Mouse (Mus musculus): Measurements from ENCODE around the gene Hes2. TPM values are rescaled to one million over a fixed set of nuclear protein-coding genes. Genes with fewer than 3 reads are reported as not detected.
A peak's percentile ranks its signal among the peaks of the same experiment; 100 is the strongest.

Gene Hes2
- polyA plus RNA-seq (2015; fragmentation: Nextera tagmentation; extraction: Ambion mirVana), result not detected in 2 replicates

GRCm38 (mm10) chr4:152158585-152159284, at the start of gene Hes2:
Gene Hes2 (plus strand): TSS chr4:152158867.
- WGBS, result 2% methylated on average over 35 of the region's 35 CpGs
- Histone ChIP-seq H3K4me3 (peak within 1 kb of the TSS; percentile 12; the same call in 1 of the 2 replicates), H3K4me1 (peaks cover 17% of the 10 kb centered on the region), H3K36me3 (ENCODE audit: poor library complexity, severe bottlenecking) (no peaks in the 10 kb centered on the region), H3K9ac (no peak within 1 kb of the TSS), H3K9me3 (replicated peaks) (no peaks in the 10 kb centered on the region), H3K27ac (no peak within 1 kb of the TSS), H3K27me3 (peaks cover 83% of the 10 kb centered on the region), H3K4me2 (peak within 1 kb of the TSS; percentile 27)
- no peak for ATAC-seq

- Histone ChIP-seq H3K9me3 (replicated peaks) (no peaks in the 10 kb centered on the region), H3K4me2 (no peak overlapping the region), H3K36me3 (ENCODE audit: poor library complexity, severe bottlenecking) (peaks cover 43% of the 10 kb centered on the region), H3K27me3 (peaks cover 17% of the 10 kb centered on the region), H3K4me1 (peaks cover 18% of the 10 kb centered on the region), H3K9ac (no peak overlapping the region), H3K4me3 (no peak overlapping the region), H3K27ac (no peak overlapping the region)
- WGBS, result 88% methylated on average over 3 of the region's 3 CpGs
- ATAC-seq, result no peak
Measured at GRCm38 (mm10) chr4:152109509-152109908, 49.2 kb upstream of the Hes2 start.

GRCm38 (mm10) chr4:152110689-152111088, 48.0 kb upstream of the Hes2 start:
- Histone ChIP-seq H3K36me3 (ENCODE audit: poor library complexity, severe bottlenecking) (peaks cover 49% of the 10 kb centered on the region), H3K27ac (no peak overlapping the region), H3K27me3 (peaks cover 29% of the 10 kb centered on the region), H3K9ac (no peak overlapping the region), H3K4me2 (no peak overlapping the region), H3K4me1 (peaks cover 20% of the 10 kb centered on the region), H3K4me3 (no peak overlapping the region), H3K9me3 (replicated peaks) (no peaks in the 10 kb centered on the region)
- 85% methylated on average over 4 of the region's 4 CpGs for WGBS
- ATAC-seq, result no peak

- Histone ChIP-seq H3K36me3 (ENCODE audit: poor library complexity, severe bottlenecking) (peaks cover 42% of the 10 kb centered on the region), H3K4me1 (peaks cover 25% of the 10 kb centered on the region), H3K4me2 (no peak overlapping the region), H3K9ac (no peak overlapping the region), H3K9me3 (replicated peaks) (no peaks in the 10 kb centered on the region), H3K27me3 (peaks cover 42% of the 10 kb centered on the region), H3K4me3 (no peak overlapping the region), H3K27ac (no peak overlapping the region)
- no peak for ATAC-seq
- 80% methylated on average over 9 of the region's 9 CpGs for WGBS
Measured at GRCm38 (mm10) chr4:152112329-152112728, 46.3 kb upstream of the Hes2 start.

- Histone ChIP-seq H3K27me3 (peaks cover 56% of the 10 kb centered on the region), H3K4me1 (peaks cover 10% of the 10 kb centered on the region; the same call in 1 of the 2 replicates), H3K9ac (no peak overlapping the region), H3K27ac (no peak overlapping the region), H3K36me3 (ENCODE audit: poor library complexity, severe bottlenecking) (peaks cover 39% of the 10 kb centered on the region), H3K4me2 (no peak overlapping the region), H3K4me3 (no peak overlapping the region), H3K9me3 (replicated peaks) (no peaks in the 10 kb centered on the region)
- no peak for ATAC-seq
- WGBS, result 72% methylated on average over 16 of the region's 16 CpGs
Measured at GRCm38 (mm10) chr4:152114080-152114479, 44.6 kb upstream of the Hes2 start.

- Histone ChIP-seq H3K9ac (no peak within 1 kb of the TSS), H3K4me3 (0 out of 2 replicates have a peak within 1 kb of the TSS, but pooled peaks have one; percentile 4)
Measured at GRCm38 (mm10) chr4:152115921-152116612, 42.6 kb upstream of the Hes2 start, which contains the start of gene Tnfrsf25. Gene Tnfrsf25 (plus strand): TSS chr4:152115934.

GRCm38 (mm10) chr4:152117538-152117937, 41.1 kb upstream of the Hes2 start:
- Histone ChIP-seq H3K36me3 (ENCODE audit: poor library complexity, severe bottlenecking) (peaks cover 18% of the 10 kb centered on the region), H3K4me2 (no peak overlapping the region), H3K27ac (no peak overlapping the region), H3K9ac (no peak overlapping the region), H3K4me3 (no peak overlapping the region), H3K4me1 (peaks cover 30% of the 10 kb centered on the region), H3K27me3 (peaks cover 91% of the 10 kb centered on the region), H3K9me3 (replicated peaks) (no peaks in the 10 kb centered on the region)
- ATAC-seq, result no peak
- 64% methylated on average over 9 of the region's 9 CpGs for WGBS

More at GRCm38 (mm10) chr4:152115921-152116612, 42.6 kb upstream of the Hes2 start, which contains the start of gene Tnfrsf25:
- no peaks in the 10 kb centered on the region for H3K9me3 ChIP-seq (replicated peaks)
- WGBS, result 4% methylated on average over 30 of the region's 30 CpGs
- H3K4me2 ChIP-seq, result peak within 1 kb of the TSS; percentile 35
- peaks cover 27% of the 10 kb centered on the region for H3K4me1 ChIP-seq
- no peak; the same call in 1 of the 2 replicates for ATAC-seq
- H3K36me3 ChIP-seq (ENCODE audit: poor library complexity, severe bottlenecking), result peaks cover 29% of the 10 kb centered on the region
- H3K27me3 ChIP-seq, result peaks cover 76% of the 10 kb centered on the region
- H3K27ac ChIP-seq, result no peak within 1 kb of the TSS

GRCm38 (mm10) chr4:152119396-152120292, 39.0 kb upstream of the Hes2 start:
- Histone ChIP-seq H3K4me2 (peak overlapping the region; percentile 36), H3K36me3 (ENCODE audit: poor library complexity, severe bottlenecking) (peaks cover 8% of the 10 kb centered on the region; the same call in 1 of the 2 replicates), H3K27me3 (peaks cover 100% of the 10 kb centered on the region), H3K9me3 (replicated peaks) (no peaks in the 10 kb centered on the region), H3K4me1 (peaks cover 30% of the 10 kb centered on the region), H3K9ac (no peak overlapping the region), H3K4me3 (no peak overlapping the region), H3K27ac (no peak overlapping the region)
- no peak for ATAC-seq
- WGBS, result 4% methylated on average over 39 of the region's 39 CpGs

- no peak overlapping the region for H3K9ac ChIP-seq
- H3K27me3 ChIP-seq, result peaks cover 100% of the 10 kb centered on the region
- H3K4me3 ChIP-seq, result 0 out of 2 replicates have a peak overlapping the region, but pooled peaks have one; percentile 6
- no peak overlapping the region for H3K27ac ChIP-seq
- H3K4me1 ChIP-seq, result peaks cover 35% of the 10 kb centered on the region
- H3K36me3 ChIP-seq (ENCODE audit: poor library complexity, severe bottlenecking), result no peaks in the 10 kb centered on the region; the same call in 1 of the 2 replicates
- WGBS, result 1% methylated on average over 31 of the region's 31 CpGs
- H3K9me3 ChIP-seq (replicated peaks), result no peaks in the 10 kb centered on the region
- ATAC-seq, result no peak
- peak overlapping the region; percentile 24 for H3K4me2 ChIP-seq
Measured at GRCm38 (mm10) chr4:152120311-152121182, 38.1 kb upstream of the Hes2 start.

- 1% methylated on average over 12 of the region's 12 CpGs for WGBS
- no peak overlapping the region for H3K9ac ChIP-seq
- ATAC-seq, result no peak
- H3K4me1 ChIP-seq, result peaks cover 35% of the 10 kb centered on the region
- peaks cover 100% of the 10 kb centered on the region for H3K27me3 ChIP-seq
- peak overlapping the region; percentile 24 for H3K4me2 ChIP-seq
- no peak overlapping the region for H3K27ac ChIP-seq
- H3K9me3 ChIP-seq (replicated peaks), result no peaks in the 10 kb centered on the region
- H3K36me3 ChIP-seq (ENCODE audit: poor library complexity, severe bottlenecking), result no peaks in the 10 kb centered on the region
- H3K4me3 ChIP-seq, result 0 out of 2 replicates have a peak overlapping the region, but pooled peaks have one; percentile 6
Measured at GRCm38 (mm10) chr4:152121183-152121505, 37.5 kb upstream of the Hes2 start.

Data from forebrain, embryonic 13.5 days (tissue).